Mouse (Mus musculus) v-Abl transformed pro-B cells (cell line): ENCODE data around the gene Pcyt1b.

Experiments
- in situ Hi-C, 2 experiments: fragments of 400-800 bp; cut with MboI; formaldehyde crosslinking; loops; one replicate each; pipeline ENCODE4 v1.15.1; 2025; ENCODE audit not compliant: unreplicated experiment in 2 of 2

Gene Pcyt1b

GRCm38 (mm10) chrX:93730854-93731253 is 76.2 kb downstream of the Pcyt1b start:
- in situ Hi-C loops = no loop called here

- in situ Hi-C loops = no loop called here
Observed at GRCm38 (mm10) chrX:93732407-93732806, 77.7 kb downstream of the Pcyt1b start.

DNA sequence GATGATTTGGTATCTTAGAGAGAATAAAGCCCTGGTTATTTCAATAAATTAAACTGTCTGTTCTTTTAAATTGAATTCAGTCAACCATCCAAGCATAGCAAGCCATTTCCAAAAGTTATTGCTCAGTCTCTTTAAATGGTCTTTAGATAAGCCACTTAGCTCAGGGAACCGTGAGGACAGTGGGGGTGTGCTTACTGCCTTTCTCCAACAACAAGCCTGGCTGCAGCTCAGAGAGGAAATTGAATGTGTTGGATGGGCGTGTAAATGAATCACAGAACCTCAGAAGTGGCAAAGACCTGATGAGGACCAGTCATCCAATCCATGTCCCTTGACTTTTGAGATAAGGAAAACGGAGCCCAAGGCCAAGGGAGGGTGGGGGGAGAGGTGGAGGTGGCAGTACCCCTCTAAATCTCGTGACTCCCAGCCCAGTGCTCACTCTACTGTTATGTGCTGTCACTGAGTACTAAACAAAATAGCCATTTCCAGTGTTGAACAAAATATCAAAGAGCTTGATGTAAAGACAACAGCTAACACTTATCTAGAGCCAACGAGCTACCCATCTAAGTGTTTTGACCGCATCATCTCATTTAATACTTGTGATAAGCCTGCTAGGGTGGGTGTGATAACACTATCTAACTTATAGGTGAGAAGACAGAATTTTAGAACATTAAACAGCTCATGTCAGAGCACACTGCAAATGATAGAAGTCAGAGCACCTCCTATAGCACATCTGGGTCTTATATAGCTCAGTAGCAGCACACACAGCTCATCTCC is 78.5 kb downstream of the Pcyt1b start:
- in situ Hi-C loops = no loop called here

GRCm38 (mm10) chrX:93749165-93749564 is 94.5 kb downstream of the Pcyt1b start:
- in situ Hi-C loops = no loop called here

DNA sequence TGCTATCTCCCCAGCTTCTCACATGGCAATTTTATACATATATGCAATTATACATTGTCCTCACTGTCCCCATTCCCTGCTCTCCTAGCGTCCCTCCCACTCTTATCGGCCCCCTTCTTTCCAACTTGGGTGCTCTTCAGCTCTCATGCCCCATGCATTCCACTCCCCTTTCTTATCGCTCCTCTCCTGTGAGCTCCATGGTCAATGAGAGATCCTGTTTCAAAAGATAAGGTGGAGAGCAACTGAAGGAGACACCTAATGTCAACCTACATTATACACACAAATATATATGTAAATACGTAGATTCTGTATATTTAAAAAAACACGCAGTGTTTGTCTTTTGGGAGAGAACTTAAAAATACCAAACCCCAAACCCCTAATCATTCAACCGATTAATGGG is 95.9 kb downstream of the Pcyt1b start:
- in situ Hi-C loops = no loop called here

DNA sequence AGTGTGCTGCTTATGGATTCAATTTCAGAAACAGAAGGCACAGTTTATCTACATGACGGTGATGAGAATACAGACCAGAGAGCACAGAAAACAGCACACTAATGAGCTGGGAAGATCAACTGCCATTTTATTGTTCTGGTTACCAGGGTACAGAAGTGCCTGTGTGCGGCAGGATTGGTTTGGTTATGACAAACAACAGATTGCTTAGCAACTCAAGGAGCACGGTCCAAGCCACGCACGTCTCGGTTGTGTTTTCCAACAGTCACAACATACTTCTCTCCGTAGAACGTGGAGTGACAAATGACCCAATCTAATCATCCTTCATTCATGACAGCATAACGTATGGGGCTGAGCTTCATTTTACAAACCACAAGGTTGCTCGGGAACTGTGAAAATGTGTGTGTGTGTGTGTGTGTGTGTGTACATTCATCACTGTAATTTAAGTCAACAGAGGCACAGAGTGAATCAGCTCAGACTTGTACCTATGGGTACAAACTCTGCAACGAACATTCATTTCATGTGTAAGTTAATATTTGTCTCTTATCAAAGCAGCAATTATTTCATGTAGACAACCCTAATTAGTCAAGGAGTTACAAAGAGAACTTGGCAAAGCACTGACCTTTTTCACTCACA is 100.7 kb downstream of the Pcyt1b start:
- in situ Hi-C loops = no loop called here

- in situ Hi-C loops = no loop called here
Observed at GRCm38 (mm10) chrX:93756867-93757455, 102.3 kb downstream of the Pcyt1b start.

GRCm38 (mm10) chrX:93760770-93761169 is 106.1 kb downstream of the Pcyt1b start:
- in situ Hi-C loops = no loop called here

GRCm38 (mm10) chrX:93789562-93789961 is 134.9 kb downstream of the Pcyt1b start:
- in situ Hi-C loops = loop anchor here (25.0 kb wide), 1 partner anchor 727 kb away; no protein-coding TSS in a partner anchor

DNA sequence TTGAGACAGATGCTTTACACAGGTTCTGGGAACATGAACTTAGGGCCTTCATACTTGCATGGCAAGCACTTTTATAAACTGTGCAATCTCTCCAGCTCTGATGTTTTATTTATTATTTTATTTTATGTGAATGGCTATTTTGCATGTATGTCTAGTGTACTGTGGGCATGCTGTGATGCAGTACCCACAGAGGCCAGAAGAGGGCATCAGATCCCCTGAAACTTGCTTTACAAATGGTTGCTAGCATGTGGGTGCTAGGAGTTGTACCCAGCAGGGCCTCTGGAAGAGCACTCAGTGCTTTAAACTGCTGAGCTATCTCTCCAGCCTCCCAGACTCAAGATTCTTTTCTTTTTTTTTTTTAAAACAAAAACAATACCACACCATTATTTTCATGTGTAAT is 138.5 kb downstream of the Pcyt1b start:
- in situ Hi-C loops = loop anchor here (5.0 to 25.0 kb wide), 4 partner anchors 92 to 731 kb away; no protein-coding TSS in a partner anchor
